Mouse (Mus musculus): ENCODE results near the gene Secisbp2l. TPM values are rescaled to one million over a fixed set of nuclear protein-coding genes. Genes with fewer than 3 reads are reported as not detected.
A peak's percentile ranks its signal among the peaks of the same experiment; 100 is the strongest.

Gene Secisbp2l
- total and polyA plus RNA-seq, 3 experiments = 8.7 to 15.1 (median 8.9) TPM

DNA sequence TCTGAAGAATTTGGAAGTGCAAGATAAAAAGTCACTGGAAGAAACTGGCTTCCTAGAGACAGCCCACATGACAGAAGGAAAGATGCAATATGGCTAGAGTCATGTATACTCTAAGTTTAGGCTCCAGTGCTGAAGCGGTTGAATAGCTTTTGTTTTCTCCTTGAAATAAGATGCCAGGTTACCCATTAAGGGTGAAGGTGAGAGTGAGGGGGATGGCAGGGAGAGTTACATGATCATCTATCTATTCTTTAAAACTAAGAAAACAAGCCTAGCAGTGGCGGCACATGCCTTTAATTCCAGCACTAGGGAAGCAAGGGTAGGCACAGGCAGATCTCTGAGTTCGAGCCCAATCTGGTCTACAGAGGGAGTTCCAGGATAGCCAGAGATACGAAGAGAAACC lies 2.4 kb upstream of the Secisbp2l start:
- Histone ChIP-seq H3K36me3 (replicated peaks in 1 of 2; ENCODE audit: control insufficient read depth in 1 of 2, insufficient read depth in 1 of 2, low read length in 1 of 2) (peaks cover 0 to 4% of the 10 kb centered on the region in 2 experiments), H3K9me3 (replicated peaks; ENCODE audit: low read length) (no peaks in the 10 kb centered on the region), H3K4me3 (replicated peaks in 1 of 3; ENCODE audit: low read depth in 2 of 3, low read length in 2 of 3, poor library complexity in 1 of 3) (no peak overlapping the region), H3K4me1 (ENCODE audit: control insufficient read depth in 1 of 2, insufficient read depth in 2 of 2) (peaks cover 5 to 51% of the 10 kb centered on the region in 2 experiments; a peak in 3 of 4 replicates), H3K27ac (ENCODE audit: insufficient read depth, low read depth) (no peak overlapping the region), H3K9ac (ENCODE audit: insufficient read depth, low read depth) (no peak overlapping the region), H3K27me3 (replicated peaks) (no peaks in the 10 kb centered on the region), H3K79me2 (replicated peaks; ENCODE audit: control insufficient read depth, extremely low read depth, insufficient read depth, poor library complexity, severe bottlenecking) (peaks cover 16% of the 10 kb centered on the region; the same call in 1 of the 2 replicates), H3K4me2 (ENCODE audit: insufficient read depth, low read depth, poor library complexity, severe bottlenecking) (no peak overlapping the region)
- TF ChIP-seq RAD21 (IDR thresholded peaks at IDR 0.05; ENCODE audit: low read depth, low read length) (peak; percentile 7; the same call in 1 of the 2 replicates), CTCF (conservative IDR thresholded peaks at IDR 0.05 in 1 of 2, IDR thresholded peaks at IDR 0.05 in 1 of 2; ENCODE audit: low read depth in 2 of 2, low read length in 2 of 2) (peak in 1 of 2 experiments; percentile 16; a peak in 1 of 4 replicates), PAX5 (IDR thresholded peaks at IDR 0.05; ENCODE audit: low read length) (no peak), JUND (conservative IDR thresholded peaks at IDR 0.05; ENCODE audit: low read depth, low read length) (no peak)
- DNase-seq (ENCODE audit: extremely low read depth) = no peak
- dilution Hi-C loops (cut with MboI; ENCODE audit: extremely low pct_ligation_motif_present, extremely low pct_unique_long_range_greater_than_20kb, low sequenced_read_pairs) (no loop called here), in situ Hi-C loops (cut with MboI; ENCODE audit: low pct_ligation_motif_present, low pct_unique_long_range_greater_than_20kb, low sequenced_read_pairs) (no loop called here)

DNA sequence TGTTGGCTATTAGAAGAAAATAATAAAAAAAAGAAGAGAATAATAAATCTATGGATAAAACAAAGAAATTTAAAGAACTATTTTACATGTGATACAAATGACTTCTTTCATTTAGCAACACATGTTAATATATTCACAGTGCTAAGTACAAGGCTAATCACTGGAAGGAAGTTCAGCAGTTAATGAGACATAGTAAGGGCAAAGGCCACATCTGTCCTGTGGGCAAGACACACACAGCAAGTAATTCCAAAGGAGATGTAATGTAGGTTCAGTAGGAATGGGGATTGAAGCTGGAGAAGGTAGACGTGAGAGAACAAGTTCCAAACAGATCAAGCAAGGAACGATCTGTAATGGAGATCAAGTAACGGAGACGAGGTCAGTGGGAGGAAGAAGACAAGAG lies 1.7 kb upstream of the Secisbp2l start:
- dilution Hi-C loops (cut with MboI; ENCODE audit: extremely low pct_ligation_motif_present, extremely low pct_unique_long_range_greater_than_20kb, low sequenced_read_pairs) = no loop called here
- H3K9me3 ChIP-seq (replicated peaks; ENCODE audit: low read length) = no peaks in the 10 kb centered on the region
- no peak overlapping the region for H3K4me3 ChIP-seq (replicated peaks in 1 of 3; ENCODE audit: low read depth in 2 of 3, low read length in 2 of 3, poor library complexity in 1 of 3)
- H3K36me3 ChIP-seq (replicated peaks in 1 of 2; ENCODE audit: control insufficient read depth in 1 of 2, insufficient read depth in 1 of 2, low read length in 1 of 2) = peaks cover 0 to 9% of the 10 kb centered on the region in 2 experiments
- in situ Hi-C loops (cut with MboI; ENCODE audit: low pct_ligation_motif_present, low pct_unique_long_range_greater_than_20kb, low sequenced_read_pairs) = no loop called here
- H3K27ac ChIP-seq (ENCODE audit: insufficient read depth, low read depth) = no peak overlapping the region
- H3K27me3 ChIP-seq (replicated peaks) = no peaks in the 10 kb centered on the region
- DNase-seq (ENCODE audit: extremely low read depth) = no peak
- no peak overlapping the region for H3K9ac ChIP-seq (ENCODE audit: insufficient read depth, low read depth)
- peaks cover 5 to 50% of the 10 kb centered on the region in 2 experiments; a peak in 3 of 4 replicates for H3K4me1 ChIP-seq (ENCODE audit: control insufficient read depth in 1 of 2, insufficient read depth in 2 of 2)
- peaks cover 16% of the 10 kb centered on the region; the same call in 1 of the 2 replicates for H3K79me2 ChIP-seq (replicated peaks; ENCODE audit: control insufficient read depth, extremely low read depth, insufficient read depth, poor library complexity, severe bottlenecking)
- no peak overlapping the region for H3K4me2 ChIP-seq (ENCODE audit: insufficient read depth, low read depth, poor library complexity, severe bottlenecking)
- TF ChIP-seq ZMIZ1 (IDR thresholded peaks at IDR 0.05; ENCODE audit: low read depth, low read length) (no peak), IRF4 (IDR thresholded peaks at IDR 0.05; ENCODE audit: low read depth, low read length) (no peak), MYC (IDR thresholded peaks at IDR 0.05; ENCODE audit: low read depth, low read length) (no peak)

GRCm38 (mm10) chr2:125783868-125784267 lies 1.2 kb upstream of the Secisbp2l start:
- dilution Hi-C loops (cut with MboI; ENCODE audit: extremely low pct_ligation_motif_present, extremely low pct_unique_long_range_greater_than_20kb, low sequenced_read_pairs) (no loop called here), in situ Hi-C loops (cut with MboI; ENCODE audit: low pct_ligation_motif_present, low pct_unique_long_range_greater_than_20kb, low sequenced_read_pairs) (no loop called here)
- Histone ChIP-seq H3K27me3 (replicated peaks) (no peaks in the 10 kb centered on the region), H3K9ac (ENCODE audit: insufficient read depth, low read depth) (no peak overlapping the region), H3K4me1 (ENCODE audit: control insufficient read depth in 1 of 2, insufficient read depth in 2 of 2) (peaks cover 5 to 47% of the 10 kb centered on the region in 2 experiments; a peak in 3 of 4 replicates), H3K4me3 (replicated peaks in 1 of 3; ENCODE audit: low read depth in 2 of 3, low read length in 2 of 3, poor library complexity in 1 of 3) (no peak overlapping the region), H3K79me2 (replicated peaks; ENCODE audit: control insufficient read depth, extremely low read depth, insufficient read depth, poor library complexity, severe bottlenecking) (peaks cover 16% of the 10 kb centered on the region; the same call in 1 of the 2 replicates), H3K27ac (ENCODE audit: insufficient read depth, low read depth) (no peak overlapping the region), H3K4me2 (ENCODE audit: insufficient read depth, low read depth, poor library complexity, severe bottlenecking) (peak overlapping the region; percentile 77), H3K9me3 (replicated peaks; ENCODE audit: low read length) (no peaks in the 10 kb centered on the region), H3K36me3 (replicated peaks in 1 of 2; ENCODE audit: control insufficient read depth in 1 of 2, insufficient read depth in 1 of 2, low read length in 1 of 2) (peaks cover 0 to 11% of the 10 kb centered on the region in 2 experiments)
- no peak for TF ChIP-seq USF1 (IDR thresholded peaks at IDR 0.05; ENCODE audit: low read depth, low read length)
- TF ChIP-seq SIN3A (IDR thresholded peaks at IDR 0.05; ENCODE audit: low read length) = no peak
- TF ChIP-seq MEF2A (IDR thresholded peaks at IDR 0.05; ENCODE audit: borderline replicate concordance, low read depth, low read length) = no peak
- no peak for TF ChIP-seq RCOR1 (conservative IDR thresholded peaks at IDR 0.05; ENCODE audit: low read depth, low read length)
- TF ChIP-seq TCF12 (IDR thresholded peaks at IDR 0.05; ENCODE audit: low read depth, low read length) = no peak
- DNase-seq (ENCODE audit: extremely low read depth) = no peak

Data from CH12.LX (cell line).